Mouse (Mus musculus) midbrain, postnatal 0 days (tissue): ENCODE data around the gene Ssr4. TPM values are rescaled to one million over a fixed set of nuclear protein-coding genes. Genes with fewer than 3 reads are reported as not detected.
A peak's percentile ranks its signal among the peaks of the same experiment; 100 is the strongest.

Experiments
- ATAC-seq: fragments of 200-750 bp; cut with Nextera tagmentation; 2 replicates; pipeline ENCODE4 v1.8.0; 2017; ENCODE audit warnings: moderate number of reproducible peaks, mild to moderate bottlenecking, moderate TSS enrichment, moderate library complexity; ENCODE audit not compliant: low FRiP score
- DNase-seq: peaks from one replicate; pipeline ENCODE4 v3.0.0-alpha.2; 2015; ENCODE audit warnings: low spot score
- H3K27ac ChIP-seq: fragments of 300-500 bp; sonication (generic); 2 replicates; pipeline ENCODE4 v1.5.1; 2014; ENCODE audit warnings: low read depth, mild to moderate bottlenecking, low read length, mixed read lengths
- H3K27me3 ChIP-seq: fragments of 300-500 bp; sonication (generic); 2 replicates; pipeline ENCODE4 v1.6.1; 2014; ENCODE audit warnings: low read length, control low read depth, mixed read lengths; ENCODE audit not compliant: insufficient read depth
- H3K36me3 ChIP-seq: fragments of 300-500 bp; sonication (generic); 2 replicates; pipeline ENCODE4 v1.6.1; 2014; ENCODE audit warnings: low read length, control low read depth, mixed read lengths; ENCODE audit not compliant: insufficient read depth
- H3K4me1 ChIP-seq: fragments of 300-500 bp; sonication (generic); 2 replicates; pipeline ENCODE4 v1.6.1; 2014; ENCODE audit warnings: mild to moderate bottlenecking, control low read depth, antibody characterized with exemption, low read length, mixed read lengths; ENCODE audit not compliant: insufficient read depth
- H3K4me2 ChIP-seq: fragments of 300-500 bp; sonication (generic); 2 replicates; pipeline ENCODE4 v1.6.1; 2014; ENCODE audit warnings: low read depth, mild to moderate bottlenecking, low read length, mixed read lengths; ENCODE audit not compliant: poor library complexity, severe bottlenecking
- H3K4me3 ChIP-seq: fragments of 300-500 bp; sonication (generic); 2 replicates; pipeline ENCODE4 v1.5.1; 2014; ENCODE audit warnings: low read depth, mild to moderate bottlenecking, low read length, moderate library complexity
- H3K9ac ChIP-seq: fragments of 300-500 bp; sonication (generic); replicated peaks from 2 replicates; pipeline ENCODE4 v1.6.1; 2014; ENCODE audit warnings: mild to moderate bottlenecking, low read length, moderate library complexity, mixed read lengths; ENCODE audit not compliant: poor library complexity, severe bottlenecking
- H3K9me3 ChIP-seq: fragments of 300-500 bp; sonication (generic); 2 replicates; pipeline ENCODE4 v1.6.1; 2016; ENCODE audit warnings: low read length, control low read depth
- CTCF ChIP-seq: IDR thresholded peaks from 2 replicates; pipeline ENCODE4 v1.5.1; 2016; ENCODE audit warnings: antibody characterized with exemption, mild to moderate bottlenecking
- WGBS: fragments of 180-500 bp; shearing (Covaris S2); extraction: QIAGEN DNeasy Blood & Tissue Kit; methylation state at CpG from one replicate; pipeline ENCODE4 v1.1.7; 2014; 5-methylcytosine and 5-hydroxymethylcytosine counted together
- polyA plus RNA-seq: library from polyadenylated mRNA; unstranded; fragments of >200 nt; fragmentation: Nextera tagmentation; extraction: Ambion mirVana; gene quantifications from 2 replicates; pipeline ENCODE4 v1.2.1, GENCODE M21; 2015
- total RNA-seq: library from RNA; depleted of rRNA; stranded (reverse); fragments of >200 nt; gene quantifications from 2 replicates; pipeline ENCODE4 v1.2.3, GENCODE M21; 2014; rRNA removed

The Ssr4 gene
- total and polyA plus RNA-seq, 2 experiments from 2014 or later = 99.8 to 166 TPM

DNA sequence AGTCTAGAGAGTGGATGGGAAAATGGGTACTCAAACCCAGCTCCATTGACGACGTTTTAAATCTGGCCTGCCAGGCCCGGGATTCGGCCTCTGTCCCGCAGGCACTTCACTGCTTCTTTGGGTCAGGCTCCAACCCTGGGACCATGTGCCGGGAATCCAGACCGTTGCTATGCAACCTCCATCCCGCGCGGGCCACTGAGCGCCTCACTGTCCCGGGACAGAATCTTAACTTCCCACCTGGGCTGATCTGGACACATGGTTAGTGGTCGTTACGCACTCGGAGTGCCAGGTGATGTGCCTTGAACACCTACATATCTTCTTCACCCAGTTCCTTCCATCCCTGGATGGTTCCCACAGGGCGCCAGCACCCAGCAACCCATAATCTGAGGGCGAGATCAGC is 36.9 kb downstream of the Ssr4 start:
- no peak for DNase-seq
- peak; percentile 35; the same call in 1 of the 2 replicates for ATAC-seq
- Histone ChIP-seq H3K27me3 (no peaks in the 10 kb centered on the region), H3K36me3 (no peaks in the 10 kb centered on the region), H3K27ac (peak overlapping the region; percentile 89; the same call in 1 of the 2 replicates), H3K9me3 (no peaks in the 10 kb centered on the region), H3K4me1 (no peaks in the 10 kb centered on the region), H3K4me2 (peak overlapping the region; percentile 60), H3K9ac (peak overlapping the region; percentile 83), H3K4me3 (peak overlapping the region; percentile 61)
- no peak for TF ChIP-seq CTCF
- WGBS = 21% methylated on average over 17 of the region's 17 CpGs

DNA sequence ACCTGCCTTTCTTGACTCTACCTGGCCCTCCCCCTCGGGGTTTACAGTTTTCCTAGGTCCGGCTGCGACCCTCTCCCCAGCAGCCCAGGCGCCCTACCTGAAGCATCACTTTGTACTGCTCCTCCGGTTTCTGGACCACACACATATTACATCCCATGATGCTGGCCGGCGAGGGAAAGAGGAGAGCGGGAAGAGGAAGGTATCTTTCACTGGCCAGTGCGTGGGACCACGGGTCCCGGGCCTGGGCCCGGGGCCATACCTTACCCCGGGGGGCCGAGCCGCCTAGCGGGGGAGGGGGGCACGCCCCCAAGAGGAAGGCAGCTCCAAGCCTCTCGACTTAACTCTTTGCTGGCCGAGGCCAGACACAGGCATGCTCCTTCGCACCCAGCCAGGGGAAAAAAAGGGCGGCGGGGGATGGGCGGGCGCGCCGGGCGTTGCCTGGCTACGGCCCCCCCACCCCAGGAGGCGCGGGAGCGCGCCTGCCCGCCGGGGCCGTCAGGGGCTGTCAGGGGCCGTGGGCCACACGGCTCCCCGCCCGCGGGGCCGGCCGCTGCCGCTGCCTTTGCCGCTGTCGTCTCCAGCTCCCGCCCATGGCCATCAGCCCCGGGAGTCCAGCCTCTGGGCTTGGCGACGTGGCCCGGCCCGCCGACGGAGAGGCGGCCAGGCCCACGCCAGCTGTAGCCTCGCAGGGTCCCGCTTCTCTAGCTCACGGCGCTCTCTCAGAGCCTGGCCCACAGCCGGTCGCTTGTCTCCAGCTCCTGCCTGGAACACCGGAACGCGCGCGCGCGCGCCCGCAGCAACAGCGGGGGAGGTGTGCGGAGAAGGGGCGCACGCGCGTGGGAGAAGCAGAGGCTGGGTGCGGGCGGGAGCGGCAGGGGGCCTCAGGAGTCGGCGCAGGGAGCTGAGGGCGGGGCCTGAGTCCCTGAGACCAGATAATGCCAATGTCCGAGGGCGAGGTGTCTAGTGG is 37.6 kb downstream of the Ssr4 start, which contains the start of gene Pdzd4:
Pdzd4 (minus strand) TSS at position 785 of the 967 bp plus-strand sequence.
- 19% methylated on average over 59 of the region's 84 CpGs for WGBS

DNA sequence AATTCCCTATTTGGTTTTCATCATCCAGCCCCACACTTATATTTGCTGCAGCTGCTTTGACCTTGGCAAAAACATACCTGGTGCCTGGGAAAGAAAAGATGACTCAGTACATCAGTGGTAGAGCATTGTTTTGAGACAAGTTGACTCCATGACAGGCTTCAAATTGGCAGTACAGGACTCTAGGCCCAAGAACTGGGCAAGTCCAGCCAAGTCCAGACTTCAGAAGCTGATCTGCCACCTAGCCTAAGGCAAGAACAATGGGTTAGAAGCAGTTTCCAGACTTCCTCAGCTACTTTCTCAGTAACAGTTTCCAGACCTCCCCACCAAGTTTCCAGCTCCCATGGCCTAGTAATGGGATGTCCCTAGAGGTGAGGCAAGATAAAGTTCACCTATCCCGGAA is 48.9 kb downstream of the Ssr4 start:
- DNase-seq (no peak), ATAC-seq (no peak)
- Histone ChIP-seq H3K27me3 (no peaks in the 10 kb centered on the region), H3K27ac (no peak overlapping the region), H3K9ac (no peak overlapping the region), H3K36me3 (no peaks in the 10 kb centered on the region), H3K4me2 (no peak overlapping the region), H3K4me3 (no peak overlapping the region), H3K9me3 (no peaks in the 10 kb centered on the region), H3K4me1 (no peaks in the 10 kb centered on the region)
- no peak for TF ChIP-seq CTCF
- 96% methylated on average over 1 of the region's 1 CpGs for WGBS

More for the DNA sequence above, 37.6 kb downstream of the Ssr4 start, which contains the start of gene Pdzd4:
- Histone ChIP-seq H3K27ac (peak within 1 kb of the TSS; percentile 89), H3K36me3 (no peaks in the 10 kb centered on the region), H3K4me2 (peak within 1 kb of the TSS; percentile 60), H3K4me3 (peak within 1 kb of the TSS; percentile 61), H3K4me1 (no peaks in the 10 kb centered on the region), H3K27me3 (no peaks in the 10 kb centered on the region), H3K9me3 (no peaks in the 10 kb centered on the region), H3K9ac (peak within 1 kb of the TSS; percentile 83)
- DNase-seq = peak; percentile 78
- no peak for TF ChIP-seq CTCF
- peak; percentile 86 for ATAC-seq

DNA sequence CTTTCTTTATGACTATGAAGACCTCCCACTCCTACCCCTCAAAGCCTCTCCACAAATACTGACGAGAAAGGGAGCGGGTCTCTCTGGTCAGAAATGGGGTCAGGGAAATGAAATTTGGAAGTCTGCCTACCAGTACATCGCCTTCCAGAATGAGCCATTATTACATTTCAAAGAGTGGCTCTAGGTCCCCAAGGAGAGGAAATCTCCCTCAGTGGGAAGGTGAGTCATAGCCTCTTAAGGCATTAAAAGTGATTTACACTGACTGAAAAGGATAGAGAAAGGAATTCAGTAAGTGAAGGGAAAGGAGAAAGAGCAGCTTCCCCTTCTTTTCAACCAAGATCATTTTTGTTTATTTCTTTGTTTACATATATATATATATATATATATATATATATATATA is 49.9 kb downstream of the Ssr4 start:
- DNase-seq = no peak
- H3K36me3 ChIP-seq = no peaks in the 10 kb centered on the region
- H3K4me1 ChIP-seq = no peaks in the 10 kb centered on the region
- TF ChIP-seq CTCF = no peak
- no peak overlapping the region for H3K27ac ChIP-seq
- 77% methylated on average over 3 of the region's 3 CpGs for WGBS
- ATAC-seq = no peak
- no peak overlapping the region for H3K9ac ChIP-seq
- H3K4me2 ChIP-seq = no peak overlapping the region
- no peak overlapping the region for H3K4me3 ChIP-seq
- H3K9me3 ChIP-seq = no peaks in the 10 kb centered on the region
- H3K27me3 ChIP-seq = no peaks in the 10 kb centered on the region

Other genes with a start within 250 kb of the Ssr4 start
- gene Dusp9, start 147.6 kb upstream of the Ssr4 start, total RNA-seq = 1.4 and 2.1 TPM in 2 replicates
- 0.39 and 0.68 TPM in 2 replicates for gene Dusp9, start 147.6 kb upstream of the Ssr4 start, polyA plus RNA-seq
- gene Pnck, start 126.9 kb upstream of the Ssr4 start, total RNA-seq = 89.4 and 136 TPM in 2 replicates
- 159 and 172 TPM in 2 replicates for gene Pnck, start 126.9 kb upstream of the Ssr4 start, polyA plus RNA-seq
- 49.5 and 69.4 TPM in 2 replicates for gene Slc6a8, start 113.9 kb upstream of the Ssr4 start, total RNA-seq
- 6.0 and 6.6 TPM in 2 replicates for gene Slc6a8, start 113.9 kb upstream of the Ssr4 start, polyA plus RNA-seq
- 48.7 and 58.1 TPM in 2 replicates for gene Bcap31, start 70.9 kb upstream of the Ssr4 start, total RNA-seq
- 133 and 134 TPM in 2 replicates for gene Bcap31, start 70.9 kb upstream of the Ssr4 start, polyA plus RNA-seq
- 16.7 and 19.2 TPM in 2 replicates for gene Abcd1, start 70.4 kb upstream of the Ssr4 start, total RNA-seq
- 7.9 and 9.0 TPM in 2 replicates for gene Abcd1, start 70.4 kb upstream of the Ssr4 start, polyA plus RNA-seq
- 1.5 and 4.0 TPM in 2 replicates for gene Plxnb3, start 29.9 kb upstream of the Ssr4 start, total RNA-seq
- 0.58 and 0.61 TPM in 2 replicates for gene Plxnb3, start 29.9 kb upstream of the Ssr4 start, polyA plus RNA-seq
- gene Srpk3, start 12.6 kb upstream of the Ssr4 start, total RNA-seq = 0.09 and 0.49 TPM in 2 replicates
- 2.1 and 2.4 TPM in 2 replicates for gene Srpk3, start 12.6 kb upstream of the Ssr4 start, polyA plus RNA-seq
- gene Idh3g, start 131 bp upstream of the Ssr4 start, total RNA-seq = 207 and 236 TPM in 2 replicates
- 218 and 245 TPM in 2 replicates for gene Idh3g, start 131 bp upstream of the Ssr4 start, polyA plus RNA-seq
- gene Pdzd4, start 37.9 kb downstream of the Ssr4 start, total RNA-seq = 196 and 242 TPM in 2 replicates
- gene Pdzd4, start 37.9 kb downstream of the Ssr4 start, polyA plus RNA-seq = 4.4 and 5.1 TPM in 2 replicates
- gene Avpr2, start 105.1 kb downstream of the Ssr4 start, total RNA-seq = not detected in 2 replicates
- 0.06 TPM in 1 of 2 replicates, not detected in the other for gene Avpr2, start 105.1 kb downstream of the Ssr4 start, polyA plus RNA-seq
- 292 and 296 TPM in 2 replicates for gene L1cam, start 109.1 kb downstream of the Ssr4 start, total RNA-seq
- gene L1cam, start 109.1 kb downstream of the Ssr4 start, polyA plus RNA-seq = 113 and 116 TPM in 2 replicates
- gene Arhgap4, start 134.8 kb downstream of the Ssr4 start, total RNA-seq = 4.8 and 5.6 TPM in 2 replicates
- gene Arhgap4, start 134.8 kb downstream of the Ssr4 start, polyA plus RNA-seq = 1.3 and 1.4 TPM in 2 replicates
- gene Naa10, start 134.9 kb downstream of the Ssr4 start, total RNA-seq = 47.7 and 83.0 TPM in 2 replicates
- gene Naa10, start 134.9 kb downstream of the Ssr4 start, polyA plus RNA-seq = 77.5 and 81.8 TPM in 2 replicates
- gene Renbp, start 143.8 kb downstream of the Ssr4 start, total RNA-seq = 3.3 and 8.8 TPM in 2 replicates
- gene Renbp, start 143.8 kb downstream of the Ssr4 start, polyA plus RNA-seq = 10.3 and 12.5 TPM in 2 replicates
- gene Hcfc1, start 179.3 kb downstream of the Ssr4 start, total RNA-seq = 101 and 111 TPM in 2 replicates
- 30.3 and 33.2 TPM in 2 replicates for gene Hcfc1, start 179.3 kb downstream of the Ssr4 start, polyA plus RNA-seq
- gene Irak1, start 236.9 kb downstream of the Ssr4 start, total RNA-seq = 57.2 and 59.1 TPM in 2 replicates
- 33.5 and 35.6 TPM in 2 replicates for gene Irak1, start 236.9 kb downstream of the Ssr4 start, polyA plus RNA-seq